Mouse (Mus musculus) heart, embryonic 14.5 days (tissue): ENCODE measurements around the gene Adamts1. TPM values are rescaled to one million over a fixed set of nuclear protein-coding genes. Genes with fewer than 3 reads are reported as not detected.

ENCODE experiments used
- polyA plus RNA-seq: library from polyadenylated mRNA; unstranded; fragments of >200 nt; fragmentation: Nextera tagmentation; extraction: Ambion mirVana; gene quantifications from 2 replicates; pipeline ENCODE4 v1.2.1, GENCODE M21; 2014

Gene Adamts1
- polyA plus RNA-seq, 1 experiment from 2014 or later, result 46.1 TPM

Other genes with a start within 250 kb of the Adamts1 start
- gene Cyyr1, start 249.7 kb downstream of the Adamts1 start, polyA plus RNA-seq, result 5.6 and 7.0 TPM in 2 replicates
- 3.0 and 4.0 TPM in 2 replicates for gene Adamts5, start 98.7 kb upstream of the Adamts1 start, polyA plus RNA-seq